Mouse (Mus musculus): Measurements from ENCODE around the gene A130010J15Rik. TPM values are rescaled to one million over a fixed set of nuclear protein-coding genes. Genes with fewer than 3 reads are reported as not detected.

The A130010J15Rik gene
- polyA plus RNA-seq, 1 experiment from 2014 or later: 16.6 TPM

GRCm38 (mm10) chr1:193200640-193201382 is 33.0 kb downstream of the A130010J15Rik start:
- ATAC-seq (ENCODE audit: insufficient read depth, low FRiP score, low TSS enrichment) (no peak), DNase-seq (ENCODE audit: low spot score) (no peak)
- Histone ChIP-seq H3K4me2 (ENCODE audit: low read depth) (no peak overlapping the region), H3K27ac (ENCODE audit: low read depth, low read length) (no peak overlapping the region), H3K9ac (ENCODE audit: low read length) (no peak overlapping the region), H3K36me3 (ENCODE audit: control insufficient read depth, insufficient read depth, low read length) (no peaks in the 10 kb centered on the region), H3K4me3 (ENCODE audit: low read depth, low read length) (no peak overlapping the region), H3K4me1 (ENCODE audit: control insufficient read depth, insufficient read depth, low read length) (no peaks in the 10 kb centered on the region), H3K9me3 (ENCODE audit: control insufficient read depth, low read length) (no peaks in the 10 kb centered on the region), H3K27me3 (ENCODE audit: control insufficient read depth, insufficient read depth, low read length) (no peaks in the 10 kb centered on the region)
- WGBS: 89% methylated on average over 8 of the region's 8 CpGs

- Histone ChIP-seq H3K4me3 (ENCODE audit: low read depth, low read length) (no peak within 1 kb of the TSS), H3K4me1 (ENCODE audit: control insufficient read depth, insufficient read depth, low read length) (no peaks in the 10 kb centered on the region), H3K27me3 (ENCODE audit: control insufficient read depth, insufficient read depth, low read length) (no peaks in the 10 kb centered on the region), H3K4me2 (ENCODE audit: low read depth) (no peak within 1 kb of the TSS), H3K27ac (ENCODE audit: low read depth, low read length) (no peak within 1 kb of the TSS; the same call in 1 of the 2 replicates), H3K36me3 (ENCODE audit: control insufficient read depth, insufficient read depth, low read length) (no peaks in the 10 kb centered on the region), H3K9me3 (ENCODE audit: control insufficient read depth, low read length) (no peaks in the 10 kb centered on the region), H3K9ac (ENCODE audit: low read length) (no peak within 1 kb of the TSS)
- ATAC-seq (ENCODE audit: insufficient read depth, low FRiP score, low TSS enrichment) (no peak), DNase-seq (ENCODE audit: low spot score) (no peak)
- 67% methylated on average over 5 of the region's 5 CpGs for WGBS
Measured at GRCm38 (mm10) chr1:193201383-193201778, 33.5 kb downstream of the A130010J15Rik start, which contains the start of gene Traf3ip3. Traf3ip3 (minus strand) TSS chr1:193201703.

DNA sequence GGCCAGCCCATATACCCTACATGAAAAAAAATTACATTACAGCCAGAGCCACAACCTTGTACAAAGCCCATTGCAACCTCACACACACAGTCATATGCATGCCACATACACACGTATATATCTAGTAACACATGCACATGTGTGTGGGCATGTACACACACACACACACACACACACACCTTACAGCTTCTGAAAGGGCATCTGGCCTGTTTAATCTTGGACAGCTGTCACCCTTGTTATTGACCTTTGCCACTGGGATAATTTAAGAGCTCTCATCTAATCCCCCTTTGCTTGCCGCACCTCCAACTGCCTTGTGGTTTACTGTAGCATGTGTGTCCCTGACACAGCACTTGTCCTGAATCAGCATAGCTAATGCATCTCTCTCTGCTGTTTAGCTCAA is 36.0 kb downstream of the A130010J15Rik start:
- 84% methylated on average over 2 of the region's 2 CpGs for WGBS
- no peaks in the 10 kb centered on the region for H3K9me3 ChIP-seq (ENCODE audit: control insufficient read depth, low read length)
- ATAC-seq (ENCODE audit: insufficient read depth, low FRiP score, low TSS enrichment): no peak

DNA sequence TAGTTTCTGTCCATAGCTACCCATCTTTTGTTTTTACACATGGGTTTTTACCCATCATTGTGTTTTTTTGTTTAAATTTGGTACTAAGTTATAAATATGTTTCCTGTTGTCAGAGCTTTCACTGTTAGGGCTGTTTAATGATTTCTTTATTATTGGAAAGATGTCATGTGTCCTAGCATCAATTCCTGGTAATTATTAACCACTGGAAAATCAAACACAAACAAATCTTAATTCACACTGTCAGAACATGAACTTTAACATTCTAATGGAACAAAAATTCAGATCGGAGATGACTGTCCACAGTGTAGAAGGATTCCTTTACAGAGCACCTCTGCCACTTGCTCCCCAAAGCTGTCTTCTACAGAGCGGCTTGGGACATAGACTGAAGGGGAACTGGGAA is 37.6 kb downstream of the A130010J15Rik start:
- Histone ChIP-seq H3K4me3 (ENCODE audit: low read depth, low read length) (no peak overlapping the region), H3K9ac (ENCODE audit: low read length) (no peak overlapping the region), H3K27me3 (ENCODE audit: control insufficient read depth, insufficient read depth, low read length) (no peaks in the 10 kb centered on the region), H3K9me3 (ENCODE audit: control insufficient read depth, low read length) (no peaks in the 10 kb centered on the region), H3K27ac (ENCODE audit: low read depth, low read length) (no peak overlapping the region), H3K4me1 (ENCODE audit: control insufficient read depth, insufficient read depth, low read length) (no peaks in the 10 kb centered on the region), H3K36me3 (ENCODE audit: control insufficient read depth, insufficient read depth, low read length) (no peaks in the 10 kb centered on the region), H3K4me2 (ENCODE audit: low read depth) (no peak overlapping the region)
- ATAC-seq (ENCODE audit: insufficient read depth, low FRiP score, low TSS enrichment): no peak
- 97% methylated on average over 2 of the region's 2 CpGs for WGBS
- no peak for DNase-seq (ENCODE audit: low spot score)

More for the DNA sequence above, 36.0 kb downstream of the A130010J15Rik start:
- H3K27me3 ChIP-seq (ENCODE audit: control insufficient read depth, insufficient read depth, low read length): no peaks in the 10 kb centered on the region
- H3K4me1 ChIP-seq (ENCODE audit: control insufficient read depth, insufficient read depth, low read length): no peaks in the 10 kb centered on the region
- H3K27ac ChIP-seq (ENCODE audit: low read depth, low read length): no peak overlapping the region
- H3K4me3 ChIP-seq (ENCODE audit: low read depth, low read length): no peak overlapping the region
- H3K36me3 ChIP-seq (ENCODE audit: control insufficient read depth, insufficient read depth, low read length): no peaks in the 10 kb centered on the region
- DNase-seq (ENCODE audit: low spot score): no peak
- no peak overlapping the region for H3K9ac ChIP-seq (ENCODE audit: low read length)
- H3K4me2 ChIP-seq (ENCODE audit: low read depth): no peak overlapping the region

DNA sequence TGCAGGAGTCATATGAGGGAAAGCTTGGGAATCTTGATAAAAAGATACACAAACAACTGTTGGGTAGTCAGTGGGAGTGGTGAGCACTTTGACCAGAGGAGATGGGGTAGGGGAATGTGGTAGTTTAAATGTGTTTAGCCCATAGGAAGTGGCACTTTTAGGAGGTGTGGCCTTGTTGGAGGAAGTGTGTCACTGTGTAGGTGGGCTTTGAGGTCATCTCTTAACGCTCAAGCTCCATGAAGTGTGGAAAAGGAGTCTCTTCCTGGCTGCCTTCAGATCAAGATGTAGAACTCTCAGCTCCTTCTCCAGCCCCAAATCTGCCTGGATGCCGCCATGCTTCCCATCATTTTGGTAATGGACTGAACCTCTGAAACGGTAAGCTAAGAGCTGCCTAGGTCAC is 39.7 kb downstream of the A130010J15Rik start, which contains the start of gene Lamb3:
Gene Lamb3, plus strand, starts transcription at position 197 of the 400 bp plus-strand sequence.
- H3K4me2 ChIP-seq (ENCODE audit: low read depth): no peak within 1 kb of the TSS
- DNase-seq (ENCODE audit: low spot score): no peak
- no peaks in the 10 kb centered on the region for H3K27me3 ChIP-seq (ENCODE audit: control insufficient read depth, insufficient read depth, low read length)
- no peaks in the 10 kb centered on the region for H3K4me1 ChIP-seq (ENCODE audit: control insufficient read depth, insufficient read depth, low read length)
- H3K36me3 ChIP-seq (ENCODE audit: control insufficient read depth, insufficient read depth, low read length): no peaks in the 10 kb centered on the region
- 92% methylated on average over 3 of the region's 3 CpGs for WGBS
- H3K9ac ChIP-seq (ENCODE audit: low read length): no peak within 1 kb of the TSS
- H3K27ac ChIP-seq (ENCODE audit: low read depth, low read length): no peak within 1 kb of the TSS
- ATAC-seq (ENCODE audit: insufficient read depth, low FRiP score, low TSS enrichment): no peak
- H3K4me3 ChIP-seq (ENCODE audit: low read depth, low read length): no peak within 1 kb of the TSS
- no peaks in the 10 kb centered on the region for H3K9me3 ChIP-seq (ENCODE audit: control insufficient read depth, low read length)

DNA sequence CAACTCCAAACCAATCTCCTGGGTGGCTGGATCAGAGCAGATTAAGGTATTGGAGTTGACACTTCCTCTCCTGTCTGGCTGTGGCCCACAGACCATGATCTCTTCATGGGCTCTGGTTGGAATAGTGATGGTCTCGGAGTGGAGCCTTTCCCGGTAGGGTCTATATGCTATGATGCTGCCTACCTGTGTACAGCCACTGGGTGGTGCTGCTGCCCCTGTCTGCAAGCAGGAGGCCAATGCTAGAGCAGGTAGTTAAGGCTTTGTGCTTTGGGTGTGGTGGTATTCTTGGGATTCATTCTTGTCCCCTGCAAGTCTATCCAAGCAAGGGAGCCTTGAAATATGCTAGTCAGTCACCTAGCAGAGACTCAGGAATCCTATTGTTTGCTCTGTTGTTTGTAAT is 40.3 kb downstream of the A130010J15Rik start:
- no peaks in the 10 kb centered on the region for H3K4me1 ChIP-seq (ENCODE audit: control insufficient read depth, insufficient read depth, low read length)
- DNase-seq (ENCODE audit: low spot score) (peak; percentile 36), ATAC-seq (ENCODE audit: insufficient read depth, low FRiP score, low TSS enrichment) (no peak)
- H3K9ac ChIP-seq (ENCODE audit: low read length): no peak overlapping the region
- H3K36me3 ChIP-seq (ENCODE audit: control insufficient read depth, insufficient read depth, low read length): no peaks in the 10 kb centered on the region
- no peaks in the 10 kb centered on the region for H3K9me3 ChIP-seq (ENCODE audit: control insufficient read depth, low read length)
- no peak overlapping the region for H3K4me3 ChIP-seq (ENCODE audit: low read depth, low read length)
- 35% methylated on average over 2 of the region's 2 CpGs for WGBS
- no peaks in the 10 kb centered on the region for H3K27me3 ChIP-seq (ENCODE audit: control insufficient read depth, insufficient read depth, low read length)
- H3K4me2 ChIP-seq (ENCODE audit: low read depth): no peak overlapping the region
- H3K27ac ChIP-seq (ENCODE audit: low read depth, low read length): no peak overlapping the region

GRCm38 (mm10) chr1:193211371-193211770 is 43.5 kb downstream of the A130010J15Rik start:
- Histone ChIP-seq H3K27me3 (ENCODE audit: control insufficient read depth, insufficient read depth, low read length) (no peaks in the 10 kb centered on the region), H3K9me3 (ENCODE audit: control insufficient read depth, low read length) (no peaks in the 10 kb centered on the region), H3K9ac (ENCODE audit: low read length) (no peak overlapping the region), H3K36me3 (ENCODE audit: control insufficient read depth, insufficient read depth, low read length) (no peaks in the 10 kb centered on the region), H3K27ac (ENCODE audit: low read depth, low read length) (no peak overlapping the region), H3K4me3 (ENCODE audit: low read depth, low read length) (no peak overlapping the region), H3K4me1 (ENCODE audit: control insufficient read depth, insufficient read depth, low read length) (no peaks in the 10 kb centered on the region), H3K4me2 (ENCODE audit: low read depth) (no peak overlapping the region)
- DNase-seq (ENCODE audit: low spot score): no peak
- no peak for ATAC-seq (ENCODE audit: insufficient read depth, low FRiP score, low TSS enrichment)
- 81% methylated on average over 5 of the region's 5 CpGs for WGBS

GRCm38 (mm10) chr1:193214053-193214452 is 46.2 kb downstream of the A130010J15Rik start:
- 88% methylated on average over 5 of the region's 5 CpGs for WGBS
- no peaks in the 10 kb centered on the region for H3K27me3 ChIP-seq (ENCODE audit: control insufficient read depth, insufficient read depth, low read length)
- no peak for ATAC-seq (ENCODE audit: insufficient read depth, low FRiP score, low TSS enrichment)
- H3K4me2 ChIP-seq (ENCODE audit: low read depth): no peak overlapping the region
- H3K4me1 ChIP-seq (ENCODE audit: control insufficient read depth, insufficient read depth, low read length): no peaks in the 10 kb centered on the region
- H3K36me3 ChIP-seq (ENCODE audit: control insufficient read depth, insufficient read depth, low read length): no peaks in the 10 kb centered on the region
- H3K9ac ChIP-seq (ENCODE audit: low read length): no peak overlapping the region
- no peaks in the 10 kb centered on the region for H3K9me3 ChIP-seq (ENCODE audit: control insufficient read depth, low read length)
- H3K4me3 ChIP-seq (ENCODE audit: low read depth, low read length): no peak overlapping the region
- DNase-seq (ENCODE audit: low spot score): no peak
- H3K27ac ChIP-seq (ENCODE audit: low read depth, low read length): no peak overlapping the region

- H3K9me3 ChIP-seq (ENCODE audit: control insufficient read depth, low read length): no peaks in the 10 kb centered on the region
- no peak overlapping the region for H3K4me3 ChIP-seq (ENCODE audit: low read depth, low read length)
- H3K27ac ChIP-seq (ENCODE audit: low read depth, low read length): no peak overlapping the region
- WGBS: 80% methylated on average over 3 of the region's 3 CpGs
- DNase-seq (ENCODE audit: low spot score): no peak
- H3K4me1 ChIP-seq (ENCODE audit: control insufficient read depth, insufficient read depth, low read length): no peaks in the 10 kb centered on the region
- ATAC-seq (ENCODE audit: insufficient read depth, low FRiP score, low TSS enrichment): no peak
- H3K36me3 ChIP-seq (ENCODE audit: control insufficient read depth, insufficient read depth, low read length): no peaks in the 10 kb centered on the region
- H3K4me2 ChIP-seq (ENCODE audit: low read depth): no peak overlapping the region
- H3K27me3 ChIP-seq (ENCODE audit: control insufficient read depth, insufficient read depth, low read length): no peaks in the 10 kb centered on the region
- no peak overlapping the region for H3K9ac ChIP-seq (ENCODE audit: low read length)
Measured at GRCm38 (mm10) chr1:193216000-193216399, 48.2 kb downstream of the A130010J15Rik start.
